Mouse (Mus musculus) forebrain, embryonic 11.5 days (tissue): ENCODE results near the gene Asic3. TPM values are rescaled to one million over a fixed set of nuclear protein-coding genes. Genes with fewer than 3 reads are reported as not detected.

ENCODE experiments used
- ATAC-seq: fragments of 200-750 bp; cut with Nextera tagmentation; replicated peaks from 2 replicates; pipeline ENCODE4 v1.8.0; 2017; ENCODE audit warnings: moderate TSS enrichment; ENCODE audit not compliant: low FRiP score
- DNase-seq: peaks from one replicate; pipeline ENCODE4 v3.0.0-alpha.2; 2017; ENCODE audit warnings: low spot score
- H3K27ac ChIP-seq: fragments of 300-500 bp; sonication (generic); 2 replicates; pipeline ENCODE4 v1.5.1; 2014; ENCODE audit warnings: low read depth, low read length
- H3K27me3 ChIP-seq: fragments of 300-500 bp; sonication (generic); 2 replicates; pipeline ENCODE4 v1.6.1; 2014; ENCODE audit warnings: mild to moderate bottlenecking, low read length, mixed read lengths; ENCODE audit not compliant: control insufficient read depth, insufficient read depth
- H3K36me3 ChIP-seq: fragments of 300-500 bp; sonication (generic); 2 replicates; pipeline ENCODE4 v1.6.1; 2014; ENCODE audit warnings: mild to moderate bottlenecking, low read length, moderate library complexity, mixed read lengths; ENCODE audit not compliant: control insufficient read depth, insufficient read depth
- H3K4me1 ChIP-seq: fragments of 300-500 bp; sonication (generic); replicated peaks from 2 replicates; pipeline ENCODE4 v1.6.1; 2014; ENCODE audit warnings: low read length, mixed read lengths; ENCODE audit not compliant: control insufficient read depth, insufficient read depth
- H3K4me2 ChIP-seq: fragments of 300-500 bp; sonication (generic); 2 replicates; pipeline ENCODE4 v1.6.1; 2014; ENCODE audit warnings: low read depth, mild to moderate bottlenecking, low read length, moderate library complexity, mixed read lengths; ENCODE audit not compliant: severe bottlenecking
- H3K4me3 ChIP-seq: fragments of 300-500 bp; sonication (generic); 2 replicates; pipeline ENCODE4 v1.5.1; 2014; ENCODE audit warnings: low read depth, low read length
- H3K9ac ChIP-seq: fragments of 300-500 bp; sonication (generic); 2 replicates; pipeline ENCODE4 v1.6.1; 2014; ENCODE audit warnings: low read length
- H3K9me3 ChIP-seq: fragments of 300-500 bp; sonication (generic); 2 replicates; pipeline ENCODE4 v1.6.1; 2016; ENCODE audit warnings: low read length, mixed read lengths; ENCODE audit not compliant: control insufficient read depth
- WGBS: fragments of 180-500 bp; shearing (Covaris S2); extraction: QIAGEN DNeasy Blood & Tissue Kit; methylation state at CpG from one replicate; pipeline ENCODE4 v1.1.7; 2014; 5-methylcytosine and 5-hydroxymethylcytosine counted together
- polyA plus RNA-seq: library from polyadenylated mRNA; unstranded; fragments of >200 nt; fragmentation: Nextera tagmentation; extraction: Ambion mirVana; gene quantifications from 2 replicates; pipeline ENCODE4 v1.2.1, GENCODE M21; 2014

Gene Asic3
- polyA plus RNA-seq, 1 experiment from 2014 or later, result not detected

DNA sequence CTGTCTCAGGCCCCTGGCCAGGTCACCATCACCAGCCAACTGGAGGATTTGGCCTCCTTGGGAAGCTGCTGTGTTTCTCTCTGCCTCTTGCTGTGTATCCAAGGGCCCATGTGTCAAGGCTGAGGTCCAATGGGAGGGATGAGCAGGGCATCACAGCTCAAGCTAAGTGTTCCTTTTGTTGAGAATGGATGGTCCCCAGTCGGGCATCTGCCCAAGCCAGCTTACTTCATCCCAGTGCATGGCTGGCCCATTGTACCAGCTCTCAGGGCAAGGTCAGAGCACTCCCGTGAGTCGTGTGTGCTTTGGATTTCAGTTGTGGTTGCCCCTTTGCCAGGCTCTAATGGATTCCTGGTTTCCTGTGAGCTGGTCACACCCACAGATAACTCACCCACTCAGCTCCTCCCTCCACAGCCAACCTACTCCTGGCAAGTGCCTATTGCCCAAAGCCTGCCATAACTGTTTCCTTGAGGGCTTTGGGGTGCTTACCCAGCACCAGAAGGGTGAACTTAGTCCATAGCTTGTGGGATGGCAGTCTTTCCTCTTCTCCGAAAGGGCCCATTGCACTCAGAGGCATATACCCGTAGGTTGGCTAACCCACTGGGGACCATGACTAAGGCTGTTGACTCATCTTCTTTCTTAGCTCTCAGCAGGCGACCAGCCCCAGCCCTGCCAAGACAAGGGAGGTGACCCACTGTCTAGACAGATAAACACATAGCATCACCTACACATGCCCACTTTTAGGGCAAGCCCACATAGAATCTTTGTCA, 8.4 kb upstream of the Asic3 start:
- Histone ChIP-seq H3K27ac (no peak overlapping the region), H3K9ac (no peak overlapping the region), H3K4me2 (no peak overlapping the region), H3K9me3 (no peaks in the 10 kb centered on the region), H3K4me1 (no peaks in the 10 kb centered on the region), H3K36me3 (no peaks in the 10 kb centered on the region; the same call in 1 of the 2 replicates), H3K4me3 (no peak overlapping the region), H3K27me3 (no peaks in the 10 kb centered on the region)
- no peak for DNase-seq
- WGBS, result 85% methylated on average over 6 of the region's 6 CpGs
- ATAC-seq, result no peak

DNA sequence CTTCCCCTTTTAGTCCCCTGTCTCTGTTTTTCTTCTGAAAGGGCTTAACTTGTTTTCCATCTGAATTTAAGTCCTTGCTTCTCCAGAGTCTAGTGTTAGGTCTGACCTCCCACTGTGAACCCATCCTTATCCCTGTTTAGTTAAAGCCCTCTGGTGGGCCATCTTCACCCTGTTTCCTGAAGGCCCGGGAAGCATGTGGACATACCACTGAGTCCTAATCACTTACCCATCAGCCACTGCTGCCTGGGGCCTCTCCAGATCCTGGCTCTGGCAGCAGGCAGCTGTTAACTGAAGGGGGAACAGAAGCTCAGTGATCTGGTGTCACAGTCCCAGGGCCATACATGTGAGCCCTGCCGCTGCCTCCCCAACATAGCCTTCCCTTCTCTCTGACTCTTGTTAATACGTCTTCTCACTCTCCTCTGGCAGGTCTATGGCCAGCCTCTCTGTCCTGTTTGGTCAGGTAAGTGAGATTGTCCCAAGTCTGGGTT, 7.8 kb upstream of the Asic3 start:
- Histone ChIP-seq H3K9ac (no peak overlapping the region), H3K4me2 (no peak overlapping the region), H3K4me1 (no peaks in the 10 kb centered on the region), H3K9me3 (no peaks in the 10 kb centered on the region), H3K27ac (no peak overlapping the region), H3K36me3 (no peaks in the 10 kb centered on the region; the same call in 1 of the 2 replicates), H3K27me3 (no peaks in the 10 kb centered on the region), H3K4me3 (no peak overlapping the region)
- DNase-seq (no peak), ATAC-seq (no peak)
- WGBS, result 79% methylated on average over 3 of the region's 3 CpGs

DNA sequence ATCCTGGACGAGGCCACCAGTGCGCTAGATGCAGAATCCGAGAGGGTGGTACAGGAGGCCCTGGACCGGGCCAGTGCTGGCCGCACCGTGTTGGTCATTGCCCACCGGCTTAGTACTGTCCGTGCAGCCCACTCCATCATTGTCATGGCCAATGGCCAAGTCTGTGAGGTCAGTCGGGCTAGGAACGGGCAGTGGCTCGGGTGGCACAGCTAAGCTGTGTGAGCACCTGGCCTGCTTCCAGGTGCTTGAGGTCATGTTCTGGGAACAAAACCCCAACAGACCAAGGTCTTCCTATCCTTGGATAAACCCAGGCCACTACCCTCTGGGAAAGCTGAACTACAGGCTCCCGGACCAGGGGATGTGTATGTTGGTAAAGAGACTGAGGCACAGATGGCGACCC, 4.5 kb upstream of the Asic3 start:
- Histone ChIP-seq H3K9me3 (no peaks in the 10 kb centered on the region), H3K36me3 (no peaks in the 10 kb centered on the region), H3K9ac (no peak overlapping the region), H3K4me2 (no peak overlapping the region), H3K27ac (no peak overlapping the region), H3K27me3 (no peaks in the 10 kb centered on the region), H3K4me1 (no peaks in the 10 kb centered on the region; the same call in 1 of the 2 replicates), H3K4me3 (no peak overlapping the region)
- no peak for ATAC-seq
- no peak for DNase-seq
- 93% methylated on average over 13 of the region's 13 CpGs for WGBS

DNA sequence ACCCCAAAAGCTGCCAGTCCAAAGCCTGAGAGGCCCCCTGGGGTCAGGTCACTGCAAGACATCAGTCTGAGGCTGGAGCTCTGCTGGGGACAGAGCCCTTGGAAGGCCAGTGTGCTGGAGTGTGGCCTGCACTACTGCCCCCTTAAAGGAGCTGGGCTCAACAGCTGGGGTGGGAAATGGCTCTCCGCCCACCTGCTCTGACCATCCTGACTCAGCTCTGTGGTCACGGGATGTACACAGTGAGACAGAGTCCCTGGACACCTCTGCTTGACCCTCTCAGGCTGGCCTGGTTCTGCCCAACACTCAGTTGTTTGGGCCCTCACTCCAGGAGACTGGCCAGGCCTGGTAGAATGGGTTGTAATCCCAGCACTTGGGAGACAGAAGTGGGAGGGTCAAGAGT, 3.7 kb upstream of the Asic3 start:
- no peaks in the 10 kb centered on the region for H3K27me3 ChIP-seq
- DNase-seq (no peak), ATAC-seq (no peak)
- H3K4me1 ChIP-seq, result no peaks in the 10 kb centered on the region; the same call in 1 of the 2 replicates
- no peak overlapping the region for H3K4me2 ChIP-seq
- H3K36me3 ChIP-seq, result no peaks in the 10 kb centered on the region
- no peaks in the 10 kb centered on the region for H3K9me3 ChIP-seq
- no peak overlapping the region for H3K9ac ChIP-seq
- H3K27ac ChIP-seq, result no peak overlapping the region
- WGBS, result 84% methylated on average over 2 of the region's 2 CpGs
- no peak overlapping the region for H3K4me3 ChIP-seq

DNA sequence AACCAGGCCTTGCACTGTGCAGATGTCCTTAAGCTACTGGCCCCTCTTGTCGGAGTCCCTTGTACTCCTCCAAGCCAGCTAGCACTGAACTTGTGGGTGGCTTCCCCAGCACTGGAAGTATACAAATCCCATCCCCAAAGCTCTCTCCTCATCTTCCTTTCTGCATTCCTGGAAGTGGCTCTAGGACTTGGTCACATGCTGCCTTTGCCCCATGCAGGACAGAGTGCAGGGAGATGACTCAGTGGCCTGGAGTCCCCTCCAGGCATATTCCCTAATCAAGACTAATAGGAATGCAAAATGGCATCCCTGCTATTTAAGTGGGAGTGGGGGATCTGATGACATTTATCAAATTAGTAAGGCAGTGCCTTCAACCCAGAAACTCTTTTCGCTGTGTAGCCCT, 1.1 kb upstream of the Asic3 start:
- DNase-seq (no peak), ATAC-seq (no peak)
- Histone ChIP-seq H3K27ac (no peak overlapping the region), H3K4me1 (no peaks in the 10 kb centered on the region; the same call in 1 of the 2 replicates), H3K36me3 (no peaks in the 10 kb centered on the region), H3K4me2 (no peak overlapping the region), H3K27me3 (no peaks in the 10 kb centered on the region), H3K4me3 (no peak overlapping the region), H3K9me3 (no peaks in the 10 kb centered on the region), H3K9ac (no peak overlapping the region)
- 89% methylated on average over 2 of the region's 2 CpGs for WGBS

DNA sequence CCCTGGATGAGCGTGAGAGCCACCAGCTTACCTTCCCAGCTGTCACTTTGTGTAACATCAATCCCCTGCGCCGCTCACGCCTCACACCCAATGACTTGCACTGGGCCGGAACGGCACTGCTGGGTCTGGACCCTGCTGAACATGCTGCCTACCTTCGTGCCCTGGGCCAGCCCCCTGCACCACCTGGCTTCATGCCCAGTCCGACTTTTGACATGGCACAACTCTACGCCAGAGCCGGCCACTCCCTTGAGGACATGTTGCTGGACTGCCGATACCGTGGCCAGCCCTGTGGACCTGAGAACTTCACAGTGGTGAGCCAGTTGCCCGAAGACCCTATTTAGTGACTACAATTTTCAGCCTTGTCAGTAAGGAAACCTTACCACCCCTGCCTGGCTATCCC, 746 bp downstream of the Asic3 start:
- 84% methylated on average over 13 of the region's 13 CpGs for WGBS
- no peak overlapping the region for H3K9ac ChIP-seq
- no peak overlapping the region for H3K4me2 ChIP-seq
- no peak for ATAC-seq
- no peaks in the 10 kb centered on the region for H3K9me3 ChIP-seq
- no peaks in the 10 kb centered on the region; the same call in 1 of the 2 replicates for H3K4me1 ChIP-seq
- H3K4me3 ChIP-seq, result no peak overlapping the region
- DNase-seq, result no peak
- no peaks in the 10 kb centered on the region for H3K36me3 ChIP-seq
- no peak overlapping the region for H3K27ac ChIP-seq
- no peaks in the 10 kb centered on the region for H3K27me3 ChIP-seq

DNA sequence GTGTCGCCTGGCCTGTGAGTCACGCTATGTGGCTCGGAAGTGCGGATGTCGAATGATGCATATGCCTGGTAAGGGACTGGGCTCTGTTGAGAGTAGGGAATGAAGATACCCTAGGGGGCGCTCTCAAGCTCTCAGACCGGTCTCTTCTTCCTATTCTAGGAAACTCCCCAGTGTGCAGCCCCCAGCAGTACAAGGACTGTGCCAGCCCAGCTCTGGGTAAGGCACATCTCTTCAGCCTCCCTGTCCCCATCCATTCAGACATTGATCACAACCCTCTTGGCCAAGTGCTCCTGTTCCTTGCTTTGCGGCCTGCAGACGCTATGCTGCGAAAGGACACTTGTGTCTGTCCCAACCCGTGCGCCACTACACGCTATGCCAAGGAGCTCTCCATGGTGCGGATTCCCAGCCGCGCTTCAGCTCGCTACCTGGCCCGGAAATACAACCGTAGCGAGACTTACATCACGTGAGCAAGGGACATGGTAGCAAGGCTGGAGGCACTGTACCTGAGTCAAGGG, 3.1 kb downstream of the Asic3 start:
- Histone ChIP-seq H3K9ac (no peak overlapping the region), H3K4me1 (no peaks in the 10 kb centered on the region; the same call in 1 of the 2 replicates), H3K27ac (no peak overlapping the region), H3K9me3 (no peaks in the 10 kb centered on the region), H3K4me2 (no peak overlapping the region), H3K4me3 (no peak overlapping the region), H3K36me3 (no peaks in the 10 kb centered on the region), H3K27me3 (no peaks in the 10 kb centered on the region)
- ATAC-seq (peak; percentile 76), DNase-seq (peak; percentile 79)
- WGBS, result 3% methylated on average over 21 of the region's 21 CpGs

DNA sequence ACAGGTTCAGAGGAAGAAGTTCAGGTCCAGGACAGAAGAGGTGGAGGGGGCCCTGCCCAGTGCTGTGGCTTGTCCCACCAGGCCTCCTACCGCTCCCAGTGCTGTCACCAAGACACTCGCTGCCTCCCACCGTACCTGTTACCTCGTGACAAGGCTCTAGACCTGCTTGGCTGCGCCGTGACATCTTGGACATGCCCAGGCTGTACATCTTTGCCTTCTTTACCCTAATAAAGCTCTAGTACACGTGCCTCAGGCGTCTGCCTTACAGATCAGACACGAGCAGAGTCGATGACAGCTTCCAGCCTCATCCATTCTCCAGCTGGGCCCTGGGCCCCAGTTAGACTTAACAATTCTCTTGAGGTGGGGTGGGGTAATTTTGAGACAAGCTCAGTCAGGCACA, 4.4 kb downstream of the Asic3 start:
- H3K4me1 ChIP-seq, result peaks cover 3% of the 10 kb centered on the region; the same call in 1 of the 2 replicates
- no peak overlapping the region for H3K4me3 ChIP-seq
- H3K4me2 ChIP-seq, result no peak overlapping the region
- no peaks in the 10 kb centered on the region for H3K36me3 ChIP-seq
- no peaks in the 10 kb centered on the region for H3K9me3 ChIP-seq
- no peak overlapping the region for H3K27ac ChIP-seq
- WGBS, result 93% methylated on average over 10 of the region's 10 CpGs
- no peaks in the 10 kb centered on the region for H3K27me3 ChIP-seq
- H3K9ac ChIP-seq, result no peak overlapping the region
- no peak for ATAC-seq
- DNase-seq, result no peak

DNA sequence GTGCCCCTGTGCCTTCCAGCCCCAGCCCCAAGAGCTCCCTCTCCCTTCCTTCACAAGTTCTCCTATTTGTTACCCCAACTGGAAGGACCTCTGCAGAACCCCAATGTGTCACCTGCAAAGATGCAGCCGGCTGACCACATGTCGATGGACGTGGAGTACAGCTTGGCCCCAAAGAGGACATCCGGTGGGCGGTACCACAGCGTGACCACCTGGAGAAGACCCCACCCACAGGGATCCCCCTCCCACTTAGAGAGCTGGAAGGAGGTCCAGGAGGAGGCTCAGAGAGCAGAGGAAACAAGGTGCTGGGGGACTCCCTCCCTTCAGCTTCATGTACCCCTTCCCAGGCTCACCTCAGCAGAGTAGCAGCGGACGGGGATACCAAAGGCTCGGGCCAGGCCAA, 7.2 kb downstream of the Asic3 start:
- Histone ChIP-seq H3K9ac (no peak overlapping the region), H3K36me3 (no peaks in the 10 kb centered on the region), H3K27me3 (no peaks in the 10 kb centered on the region), H3K4me3 (no peak overlapping the region), H3K9me3 (no peaks in the 10 kb centered on the region), H3K4me1 (peaks cover 10% of the 10 kb centered on the region; the same call in 1 of the 2 replicates), H3K4me2 (no peak overlapping the region), H3K27ac (no peak overlapping the region)
- WGBS, result 86% methylated on average over 9 of the region's 9 CpGs
- ATAC-seq (no peak), DNase-seq (no peak)
